Comparison of ENCODE assay signal across 28 mouse cellular contexts in the genomic region with DNA sequence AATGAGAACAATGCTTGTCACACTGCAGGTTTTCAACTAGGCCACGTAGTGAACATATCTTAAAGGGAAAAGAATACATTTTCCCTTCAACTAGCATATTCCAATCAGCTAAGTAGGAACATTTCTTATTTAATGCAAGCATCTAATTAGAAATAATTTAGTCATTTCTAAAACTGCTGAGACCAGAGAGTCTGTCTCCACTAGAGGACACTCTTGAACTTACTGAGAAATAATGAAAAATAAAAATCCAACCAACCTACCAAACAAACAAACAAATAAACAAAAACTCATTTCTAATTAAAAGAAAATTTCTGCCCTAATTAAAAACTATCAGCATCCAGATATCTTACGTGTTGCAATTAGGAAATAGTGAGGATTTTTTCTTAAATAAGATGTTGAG.
DNase-seq lines count a peak whose midpoint lies in the region; ATAC-seq and TF ChIP-seq lines count a peak whose summit lies in the region.
"Had no signal": no experiment of that assay in that cellular context is flagged by ENCODE, and none has a peak within 500 bp of the region (broad histone marks: within the 10 kb centered on the region; RNA-seq: fewer than 3 reads in every experiment).

No protein-coding gene starts in this region.

- H3K4me3 ChIP-seq in hindbrain, postnatal 0 days (ENCODE audit: low read length), result no peak overlapping the region
- no peak overlapping the region for H3K4me3 ChIP-seq in hindbrain, embryonic 11.5 days (ENCODE audit: low read depth, low read length)
- no peak overlapping the region for H3K4me3 ChIP-seq in midbrain, embryonic 14.5 days (replicated peaks; ENCODE audit: low read depth, low read length)
- H3K4me3 ChIP-seq in midbrain, embryonic 13.5 days (replicated peaks), result no peak overlapping the region
- H3K4me3 ChIP-seq: embryonic facial prominence, embryonic 10.5 days; embryonic facial prominence, embryonic 13.5 days; erythroblast, embryonic 14.5 days; forebrain, embryonic 12.5 days; heart, adult 2 months; heart, embryonic 10.5 days; heart, embryonic 13.5 days; hindbrain, embryonic 12.5 days; hindbrain, embryonic 15.5 days; intestine, embryonic 15.5 days had no signal

- H3K4me1 ChIP-seq in hindbrain, postnatal 0 days (ENCODE audit: insufficient read depth, low read length), result no peaks in the 10 kb centered on the region
- no peaks in the 10 kb centered on the region for H3K4me1 ChIP-seq in hindbrain, embryonic 11.5 days (replicated peaks; ENCODE audit: control insufficient read depth, insufficient read depth, low read length)
- no peaks in the 10 kb centered on the region for H3K4me1 ChIP-seq in midbrain, embryonic 14.5 days (ENCODE audit: control insufficient read depth, insufficient read depth, low read length)
- no peaks in the 10 kb centered on the region for H3K4me1 ChIP-seq in midbrain, embryonic 13.5 days (replicated peaks)
- H3K4me1 ChIP-seq: embryonic facial prominence, embryonic 10.5 days; embryonic facial prominence, embryonic 13.5 days; forebrain, embryonic 12.5 days; heart, embryonic 10.5 days; heart, embryonic 13.5 days; hindbrain, embryonic 12.5 days; hindbrain, embryonic 15.5 days; intestine, embryonic 15.5 days had no signal

- H3K4me2 ChIP-seq in hindbrain, postnatal 0 days (ENCODE audit: low read depth, low read length), result no peak overlapping the region
- no peak overlapping the region for H3K4me2 ChIP-seq in hindbrain, embryonic 11.5 days (replicated peaks; ENCODE audit: low read depth, low read length)
- H3K4me2 ChIP-seq in midbrain, embryonic 14.5 days (ENCODE audit: low read length), result no peak overlapping the region
- no peak overlapping the region for H3K4me2 ChIP-seq in midbrain, embryonic 13.5 days (replicated peaks)
- H3K4me2 ChIP-seq: embryonic facial prominence, embryonic 13.5 days; forebrain, embryonic 12.5 days; heart, embryonic 13.5 days; hindbrain, embryonic 12.5 days; hindbrain, embryonic 15.5 days; intestine, embryonic 15.5 days had no signal

- 55% methylated on average over 2 of the region's 2 CpGs for WGBS in hindbrain, postnatal 0 days
- 77% methylated on average over 2 of the region's 2 CpGs for WGBS in hindbrain, embryonic 11.5 days
- WGBS in midbrain, embryonic 14.5 days, result 71% methylated on average over 2 of the region's 2 CpGs
- WGBS in midbrain, embryonic 13.5 days, result 61% methylated on average over 2 of the region's 2 CpGs

- peak; percentile 3 for DNase-seq in cerebellum, adult 9-10 months
- DNase-seq in cerebellum, adult 11 months, result no peak
- no peak for DNase-seq in hindbrain, postnatal 0 days (ENCODE audit: low spot score)
- DNase-seq in hindbrain, embryonic 11.5 days (ENCODE audit: low spot score), result no peak
- peak; percentile 8 for DNase-seq in midbrain, embryonic 14.5 days
- DNase-seq: adrenal gland, postnatal 10 days; adrenal gland, postnatal 36 days; B cell, adult 2 months; cerebellum, postnatal 36 days; embryo, embryonic 11 days; gastrocnemius, postnatal 10 days; gastrocnemius, postnatal 36 days; heart, adult 2 months; heart, postnatal 14 days; heart, postnatal 4 days had no signal

- H3K27ac ChIP-seq in hindbrain, postnatal 0 days, result no peak overlapping the region
- no peak overlapping the region for H3K27ac ChIP-seq in hindbrain, embryonic 11.5 days (ENCODE audit: low read depth, low read length)
- no peak overlapping the region for H3K27ac ChIP-seq in midbrain, embryonic 14.5 days (replicated peaks; ENCODE audit: low read depth, low read length)
- no peak overlapping the region for H3K27ac ChIP-seq in midbrain, embryonic 13.5 days
- H3K27ac ChIP-seq: embryonic facial prominence, embryonic 10.5 days; embryonic facial prominence, embryonic 13.5 days; forebrain, embryonic 12.5 days; heart, adult 2 months; heart, embryonic 10.5 days; heart, embryonic 13.5 days; hindbrain, embryonic 12.5 days; hindbrain, embryonic 15.5 days; intestine, embryonic 15.5 days had no signal

- no peak for ATAC-seq in hindbrain, postnatal 0 days
- ATAC-seq in hindbrain, embryonic 11.5 days (ENCODE audit: low FRiP score), result no peak
- no peak for ATAC-seq in midbrain, embryonic 14.5 days (ENCODE audit: low FRiP score, low TSS enrichment)
- no peak for ATAC-seq in midbrain, embryonic 13.5 days
- ATAC-seq: intestine, embryonic 15.5 days; Patski had no signal

- no peak overlapping the region for H3K9ac ChIP-seq in hindbrain, postnatal 0 days (replicated peaks; ENCODE audit: low read length)
- H3K9ac ChIP-seq in hindbrain, embryonic 11.5 days (ENCODE audit: low read depth, low read length), result no peak overlapping the region
- no peak overlapping the region for H3K9ac ChIP-seq in midbrain, embryonic 14.5 days (replicated peaks; ENCODE audit: low read length)
- H3K9ac ChIP-seq in midbrain, embryonic 13.5 days (replicated peaks), result no peak overlapping the region
- H3K9ac ChIP-seq: embryonic facial prominence, embryonic 13.5 days; forebrain, embryonic 12.5 days; heart, embryonic 13.5 days; hindbrain, embryonic 12.5 days; hindbrain, embryonic 15.5 days; intestine, embryonic 15.5 days had no signal

- peak; percentile 30 for TF ChIP-seq CTCF in hindbrain, postnatal 0 days (IDR thresholded peaks at IDR 0.05; ENCODE audit: low read depth)

- no peaks in the 10 kb centered on the region for H3K9me3 ChIP-seq in hindbrain, postnatal 0 days (ENCODE audit: low read length)
- H3K9me3 ChIP-seq in hindbrain, embryonic 11.5 days (ENCODE audit: control insufficient read depth, low read length), result no peaks in the 10 kb centered on the region
- no peaks in the 10 kb centered on the region for H3K9me3 ChIP-seq in midbrain, embryonic 14.5 days (ENCODE audit: control insufficient read depth, low read length)
- no peaks in the 10 kb centered on the region for H3K9me3 ChIP-seq in midbrain, embryonic 13.5 days
- H3K9me3 ChIP-seq: embryonic facial prominence, embryonic 10.5 days; embryonic facial prominence, embryonic 13.5 days; forebrain, embryonic 12.5 days; G1E; heart, embryonic 10.5 days; heart, embryonic 13.5 days; hindbrain, embryonic 12.5 days; hindbrain, embryonic 15.5 days; intestine, embryonic 15.5 days had no signal

- no peaks in the 10 kb centered on the region for H3K36me3 ChIP-seq in hindbrain, postnatal 0 days (ENCODE audit: insufficient read depth, low read length)
- H3K36me3 ChIP-seq in hindbrain, embryonic 11.5 days (ENCODE audit: control insufficient read depth, insufficient read depth, low read length), result no peaks in the 10 kb centered on the region
- no peaks in the 10 kb centered on the region for H3K36me3 ChIP-seq in midbrain, embryonic 14.5 days (ENCODE audit: control insufficient read depth, insufficient read depth, low read length)
- no peaks in the 10 kb centered on the region for H3K36me3 ChIP-seq in midbrain, embryonic 13.5 days
- H3K36me3 ChIP-seq: embryonic facial prominence, embryonic 10.5 days; embryonic facial prominence, embryonic 13.5 days; forebrain, embryonic 12.5 days; G1E; heart, embryonic 10.5 days; heart, embryonic 13.5 days; hindbrain, embryonic 12.5 days; hindbrain, embryonic 15.5 days; intestine, embryonic 15.5 days had no signal

- H3K27me3 ChIP-seq in hindbrain, postnatal 0 days (ENCODE audit: insufficient read depth, low read length), result no peaks in the 10 kb centered on the region
- no peaks in the 10 kb centered on the region for H3K27me3 ChIP-seq in hindbrain, embryonic 11.5 days (ENCODE audit: control insufficient read depth, insufficient read depth, low read length)
- no peaks in the 10 kb centered on the region for H3K27me3 ChIP-seq in midbrain, embryonic 14.5 days (ENCODE audit: control insufficient read depth, insufficient read depth, low read length)
- H3K27me3 ChIP-seq in midbrain, embryonic 13.5 days, result no peaks in the 10 kb centered on the region
- H3K27me3 ChIP-seq: CH12.LX; embryonic facial prominence, embryonic 13.5 days; forebrain, embryonic 12.5 days; heart, embryonic 13.5 days; hindbrain, embryonic 12.5 days; hindbrain, embryonic 15.5 days; intestine, embryonic 15.5 days had no signal

Comparison
In these comparisons a context has a peak if more than half of its experiments do, and no peak if none do; other contexts are left out.
1. DNase-seq: peak in cerebellum, adult 9-10 months (single experiment) and midbrain, embryonic 14.5 days (single experiment); none in cerebellum, adult 11 months (single experiment), hindbrain, postnatal 0 days (single experiment) and hindbrain, embryonic 11.5 days (single experiment).